Mouse (Mus musculus): ENCODE data around the gene Gm10228. TPM values are rescaled to one million over a fixed set of nuclear protein-coding genes. Genes with fewer than 3 reads are reported as not detected.

Gene Gm10228
- polyA plus RNA-seq (2017; shearing (Covaris generic)), result not detected

GRCm38 (mm10) chr16:89041372-89041771 is at the start of gene Gm10228:
TSS of gene Gm10228 (minus strand) at chr16:89041472.

GRCm38 (mm10) chr16:89063902-89064301 is 22.6 kb upstream of the Gm10228 start, which contains the start of gene 1110025L11Rik:
TSS of gene 1110025L11Rik (minus strand) at chr16:89064002.

GRCm38 (mm10) chr16:89047783-89048182 is 6.5 kb upstream of the Gm10228 start, which contains the start of gene Krtap6-5:
TSS of gene Krtap6-5 (minus strand) at chr16:89047883.

GRCm38 (mm10) chr16:89031399-89031798 is 9.9 kb downstream of the Gm10228 start, which contains the start of gene Krtap6-1:
TSS of gene Krtap6-1 (plus strand) at chr16:89031699.

GRCm38 (mm10) chr16:89014984-89015383 is 26.3 kb downstream of the Gm10228 start, which contains the start of gene Gm10229:
TSS of gene Gm10229 (plus strand) at chr16:89015284.

GRCm38 (mm10) chr16:89010659-89011058 is 30.6 kb downstream of the Gm10228 start, which contains the start of gene Krtap22-2:
TSS of gene Krtap22-2 (minus strand) at chr16:89010759.

Other genes starting within 250 kb of the Gm10228 start
- gene Gm20741, start 229.3 kb downstream of the Gm10228 start, polyA plus RNA-seq (2017; shearing (Covaris generic)), result not detected
- not detected for gene Krtap15, start 221.3 kb downstream of the Gm10228 start, polyA plus RNA-seq (2017; shearing (Covaris generic))
- not detected for gene Krtap14, start 215.3 kb downstream of the Gm10228 start, polyA plus RNA-seq (2017; shearing (Covaris generic))
- gene Krtap19-1, start 172.1 kb downstream of the Gm10228 start, polyA plus RNA-seq (2017; shearing (Covaris generic)), result not detected
- gene Krtap19-2, start 167.2 kb downstream of the Gm10228 start, polyA plus RNA-seq (2017; shearing (Covaris generic)), result not detected
- not detected for gene Krtap19-3, start 163.4 kb downstream of the Gm10228 start, polyA plus RNA-seq (2017; shearing (Covaris generic))
- not detected for gene Krtap19-4, start 156.4 kb downstream of the Gm10228 start, polyA plus RNA-seq (2017; shearing (Covaris generic))
- not detected for gene Krtap19-5, start 145.0 kb downstream of the Gm10228 start, polyA plus RNA-seq (2017; shearing (Covaris generic))
- gene Krtap19-9b, start 109.2 kb downstream of the Gm10228 start, polyA plus RNA-seq (2017; shearing (Covaris generic)), result not detected
- not detected for gene Krtap16-3, start 78.6 kb downstream of the Gm10228 start, polyA plus RNA-seq (2017; shearing (Covaris generic))
- not detected for gene Krtap22-2, start 30.7 kb downstream of the Gm10228 start, polyA plus RNA-seq (2017; shearing (Covaris generic))
- gene Gm10229, start 26.2 kb downstream of the Gm10228 start, polyA plus RNA-seq (2017; shearing (Covaris generic)), result not detected
- gene Krtap6-1, start 9.8 kb downstream of the Gm10228 start, polyA plus RNA-seq (2017; shearing (Covaris generic)), result not detected
- not detected for gene Krtap6-5, start 6.4 kb upstream of the Gm10228 start, polyA plus RNA-seq (2017; shearing (Covaris generic))
- not detected for gene 1110025L11Rik, start 22.5 kb upstream of the Gm10228 start, polyA plus RNA-seq (2017; shearing (Covaris generic))
- not detected for gene Krtap6-3, start 42.5 kb upstream of the Gm10228 start, polyA plus RNA-seq (2017; shearing (Covaris generic))
- gene Gm6358, start 99.4 kb upstream of the Gm10228 start, polyA plus RNA-seq (2017; shearing (Covaris generic)), result not detected
- not detected for gene Gm10061, start 109.6 kb upstream of the Gm10228 start, polyA plus RNA-seq (2017; shearing (Covaris generic))
- gene Gm9789, start 116.5 kb upstream of the Gm10228 start, polyA plus RNA-seq (2017; shearing (Covaris generic)), result not detected
- gene Gm7735, start 128.0 kb upstream of the Gm10228 start, polyA plus RNA-seq (2017; shearing (Covaris generic)), result not detected
- not detected for gene 1110057P08Rik, start 133.3 kb upstream of the Gm10228 start, polyA plus RNA-seq (2017; shearing (Covaris generic))
- gene Krtap20-2, start 164.4 kb upstream of the Gm10228 start, polyA plus RNA-seq (2017; shearing (Covaris generic)), result not detected